Mouse (Mus musculus) heart, postnatal 10 days (tissue): ENCODE measurements around the gene Cyld. TPM values are rescaled to one million over a fixed set of nuclear protein-coding genes. Genes with fewer than 3 reads are reported as not detected.
A peak's percentile ranks its signal among the peaks of the same experiment; 100 is the strongest.
"Not testable (repeated sequence)": the region's sequence is repeated elsewhere in the genome, so short reads cannot be mapped to it uniquely, and the experiment has no call there.

ENCODE experiments used
- DNase-seq, 2 experiments: peaks; one replicate each; pipeline ENCODE4 v3.0.0; 2021
- intact Hi-C: fragments of 180-260 bp; cut with DNase I; formaldehyde crosslinking; loops from one replicate; pipeline ENCODE4 v1.15.1; 2025
- total RNA-seq, 2 experiments: library from RNA; stranded (reverse); gene quantifications; 2 replicates each; pipeline ENCODE4 v1.2.3; 2021

Gene Cyld
- total RNA-seq, 2 experiments from 2014 or later = 19.8 to 22.0 TPM

DNA sequence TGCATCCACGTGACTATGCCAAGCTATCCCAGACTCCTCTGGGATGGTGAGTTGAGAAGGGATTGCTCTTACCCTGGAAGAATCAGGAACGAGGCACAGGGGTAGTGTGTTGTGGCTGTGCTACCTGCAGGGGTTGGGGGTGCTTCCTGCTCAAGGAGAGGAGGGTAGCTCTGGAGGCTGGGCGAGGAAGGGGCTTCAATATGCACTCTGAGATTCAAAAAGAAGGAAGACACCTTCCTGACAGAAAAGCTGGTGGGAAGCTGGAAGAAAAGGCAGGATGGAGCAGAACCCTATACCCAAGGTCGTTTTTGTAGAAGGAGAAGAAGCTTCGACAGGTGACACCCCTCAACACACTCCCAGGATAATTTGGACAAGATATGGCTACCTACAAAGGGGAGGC lies 84.5 kb downstream of the Cyld start:
- intact Hi-C loops = no loop called here
- no peak for DNase-seq

DNA sequence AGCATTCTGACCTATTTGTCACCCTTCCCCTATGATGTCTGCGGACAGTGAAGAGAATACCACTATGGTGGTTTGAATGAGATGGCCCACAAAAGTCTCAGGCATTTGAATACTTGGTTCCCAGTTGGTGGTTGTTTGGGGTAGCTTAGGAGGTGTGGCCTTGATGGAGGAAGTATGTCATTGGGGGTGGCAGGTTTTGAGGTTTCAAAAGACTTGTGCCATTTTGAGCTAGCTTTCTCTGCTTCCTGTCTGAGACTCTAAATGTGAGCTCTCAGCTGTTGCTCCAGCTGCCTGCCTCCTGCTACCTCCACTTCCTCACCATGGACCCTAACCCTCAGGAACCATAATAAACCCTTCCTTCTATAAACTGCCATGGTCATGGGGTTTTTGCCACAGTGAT lies 86.9 kb downstream of the Cyld start:
- DNase-seq = no peak
- intact Hi-C loops = no loop called here

- DNase-seq, intact Hi-C loops: not testable (repeated sequence)
Measured at GRCm38 (mm10) chr8:88788335-88788734, 91.5 kb downstream of the Cyld start.

GRCm38 (mm10) chr8:88792691-88793323 lies 96.0 kb downstream of the Cyld start:
- intact Hi-C loops = loop anchor here (10.0 kb wide), 1 partner anchor 782 kb away; no protein-coding TSS in a partner anchor
- DNase-seq = peak; percentile 20 to 35

- no peak for DNase-seq
- intact Hi-C loops = loop anchor here (10.0 kb wide), 1 partner anchor 781 kb away; no protein-coding TSS in a partner anchor
Measured at GRCm38 (mm10) chr8:88793324-88793722, 96.5 kb downstream of the Cyld start.

DNA sequence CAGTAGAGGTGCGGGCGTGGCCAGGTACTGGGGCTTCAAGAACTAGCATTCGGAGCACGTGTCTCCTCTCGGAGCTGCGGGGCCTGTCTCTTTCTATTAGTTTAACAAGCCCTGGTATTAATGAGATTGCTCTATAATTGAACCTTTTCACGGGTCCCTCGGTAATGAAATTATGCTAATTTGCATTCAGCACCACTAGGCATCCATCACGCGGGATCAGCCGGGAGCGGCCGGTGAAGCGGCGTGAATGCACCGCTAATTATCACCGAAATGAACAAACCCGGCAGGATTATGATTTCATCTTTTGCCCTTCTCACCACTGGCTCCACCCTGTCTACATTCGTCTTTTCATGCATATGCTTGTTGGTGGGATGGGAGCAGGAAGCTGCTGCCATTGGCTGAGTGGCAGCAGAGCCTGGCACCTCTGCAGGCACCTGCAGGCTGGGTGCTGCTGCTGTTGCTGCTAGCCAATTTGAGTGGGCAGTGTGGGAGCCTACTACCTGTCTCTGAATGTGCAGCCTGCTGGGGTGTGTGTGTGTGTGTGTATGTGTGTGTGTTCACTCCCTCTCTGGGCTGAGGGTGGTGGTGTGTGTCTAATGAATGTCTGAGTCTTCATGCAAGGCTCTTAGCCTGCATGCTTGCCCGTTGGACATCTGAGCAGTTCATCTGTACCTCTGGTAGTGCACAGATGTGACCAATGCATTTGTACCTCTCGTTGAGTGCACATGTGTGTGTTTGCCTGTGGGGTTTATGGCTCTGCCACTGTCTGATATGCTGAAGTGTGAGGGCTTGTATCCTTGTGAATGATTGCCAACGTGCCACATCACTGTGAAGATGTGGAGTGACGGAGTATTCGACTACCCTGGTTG lies 97.2 kb downstream of the Cyld start:
- intact Hi-C loops = loop anchor here (10.0 kb wide), 1 partner anchor 781 kb away; no protein-coding TSS in a partner anchor
- DNase-seq = no peak

GRCm38 (mm10) chr8:88794615-88794907 lies 97.7 kb downstream of the Cyld start:
- DNase-seq = no peak
- intact Hi-C loops = loop anchor here (10.0 kb wide), 1 partner anchor 780 kb away; no protein-coding TSS in a partner anchor

DNA sequence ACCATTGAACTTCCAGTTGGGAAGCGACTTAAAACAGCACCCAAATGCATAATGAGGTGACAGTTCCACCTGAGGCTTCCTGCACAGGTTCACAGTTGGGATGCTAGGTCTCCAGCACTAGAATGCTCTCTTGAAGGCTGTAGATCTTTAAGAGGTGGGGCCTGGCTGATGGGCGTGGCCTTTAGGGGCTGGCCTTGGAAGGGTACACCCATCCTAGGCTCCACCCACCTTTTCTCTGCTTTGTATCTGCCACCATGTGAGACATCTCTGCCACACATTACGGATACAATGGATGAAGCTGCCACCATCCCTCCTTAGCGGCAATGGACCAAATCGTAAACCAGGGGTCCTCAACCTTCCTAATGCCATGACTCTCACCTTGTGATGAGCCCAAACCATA lies 99.1 kb downstream of the Cyld start:
- intact Hi-C loops = loop anchor here (10.0 kb wide), 1 partner anchor 779 kb away; no protein-coding TSS in a partner anchor

DNA sequence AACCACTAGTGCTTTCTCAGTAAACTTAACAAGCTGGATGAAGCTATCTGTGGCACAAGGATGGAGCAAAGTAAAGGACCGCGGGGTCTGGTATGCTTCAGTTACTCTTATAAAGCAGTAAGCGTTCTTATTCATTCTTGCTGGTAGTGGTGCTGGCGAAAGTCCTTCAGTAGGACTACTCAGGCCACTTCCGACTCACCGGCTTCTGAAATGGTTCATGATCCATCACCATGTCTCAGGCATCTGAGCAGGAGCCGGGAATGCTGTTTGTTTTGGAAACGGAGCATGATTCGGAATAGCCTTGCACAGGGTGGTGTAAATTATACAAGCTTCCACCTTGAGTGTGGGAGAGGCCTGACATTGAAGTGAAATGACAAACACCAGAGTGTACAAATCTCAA lies 99.8 kb downstream of the Cyld start:
- intact Hi-C loops = loop anchor here (10.0 kb wide), 1 partner anchor 778 kb away; no protein-coding TSS in a partner anchor

More for the DNA sequence above, 99.1 kb downstream of the Cyld start:
- DNase-seq = no peak

More for the DNA sequence above, 99.8 kb downstream of the Cyld start:
- DNase-seq = no peak

Other genes starting within 250 kb of the Cyld start
- gene Nkd1, start 175.7 kb upstream of the Cyld start, total RNA-seq = 1 to 10 TPM; 5.1 to 5.4 TPM
- 1 to 10 TPM; 1.5 to 2.0 TPM for gene Snx20, start 60.9 kb upstream of the Cyld start, total RNA-seq
- gene Nod2, start 49.7 kb upstream of the Cyld start, total RNA-seq = 1 to 10 TPM; 1.0 to 1.4 TPM